ENCODE assay signal across 8 mouse cellular contexts in the genomic region with DNA sequence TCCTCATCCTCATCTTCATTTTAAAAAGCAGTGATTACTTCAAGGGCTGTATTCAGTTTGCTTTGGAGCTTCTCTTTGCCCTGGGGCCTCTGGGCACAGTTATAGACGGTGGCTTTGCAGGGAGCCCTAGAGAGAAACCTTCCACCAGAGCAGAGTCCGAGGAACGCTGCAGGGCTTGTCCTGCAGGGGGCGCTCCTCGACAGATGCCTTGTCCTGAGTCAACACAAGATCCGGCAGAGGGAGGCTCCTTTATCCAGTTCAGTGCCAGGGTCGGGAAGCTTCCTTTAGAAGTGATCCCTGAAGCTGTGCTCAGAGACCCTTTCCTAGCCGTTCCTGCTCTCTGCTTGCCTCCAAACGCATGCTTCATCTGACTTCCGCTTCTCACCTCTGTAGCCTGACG. TPM values are rescaled to one million over a fixed set of nuclear protein-coding genes. Genes with fewer than 3 reads are reported as not detected.
DNase-seq lines count a peak whose midpoint lies in the region; ATAC-seq and TF ChIP-seq lines count a peak whose summit lies in the region.

No protein-coding gene starts in this region.

- no peak for DNase-seq in Patski (ENCODE audit: low read depth, low spot score)
- peak; percentile 20 for DNase-seq in cerebellum, adult 11-12 months
- DNase-seq in forebrain, postnatal 0 days, result peak; percentile 64
- peak; percentile 86 to 91 for DNase-seq in heart, postnatal 36 days
- DNase-seq in layer of hippocampus, adult 8-10 months (ENCODE audit: low spot score in 2 of 2), result peak; percentile 44 to 79
- DNase-seq in lung, postnatal 14 days, result peak; percentile 85
- peak; percentile 60 for DNase-seq in right cerebral cortex, postnatal 25 days

- no peak overlapping the region for H3K27ac ChIP-seq in forebrain, postnatal 0 days (ENCODE audit: low read depth, low read length)

- TF ChIP-seq CTCF in Patski (IDR thresholded peaks at IDR 0.05), result no peak
- TF ChIP-seq CTCF in forebrain, postnatal 0 days (IDR thresholded peaks at IDR 0.05; ENCODE audit: low read depth), result peak; percentile 73

- H3K4me1 ChIP-seq in forebrain, postnatal 0 days (ENCODE audit: insufficient read depth), result peaks cover 5% of the 10 kb centered on the region; the same call in 1 of the 2 replicates

- H3K27me3 ChIP-seq in Patski, result no peaks in the 10 kb centered on the region
- H3K27me3 ChIP-seq in forebrain, postnatal 0 days (ENCODE audit: insufficient read depth, low read length), result peaks cover 11% of the 10 kb centered on the region; the same call in 1 of the 2 replicates

- H3K9ac ChIP-seq in forebrain, postnatal 0 days, result no peak overlapping the region

- in situ Hi-C loops in Patski (cut with MboI; ENCODE audit: low pct_unique_long_range_greater_than_20kb), result loop anchor here (5.0 to 10.0 kb wide), 3 partner anchors 261 to 511 kb away; no protein-coding TSS in a partner anchor

- H3K36me3 ChIP-seq in forebrain, postnatal 0 days (ENCODE audit: insufficient read depth), result no peaks in the 10 kb centered on the region

- WGBS in forebrain, postnatal 0 days, result 11% methylated on average over 11 of the region's 11 CpGs

- no peak overlapping the region for H3K4me3 ChIP-seq in forebrain, postnatal 0 days (ENCODE audit: low read depth, low read length)

- ATAC-seq in Patski, result peak; percentile 56
- ATAC-seq in forebrain, postnatal 0 days, result peak; percentile 58; the same call in 1 of the 2 replicates
- no peak for ATAC-seq in monocyte, adult 5-6 weeks (replicated peaks; ENCODE audit: insufficient number of reproducible peaks, low FRiP score, low TSS enrichment, poor library complexity, severe bottlenecking)

- H3K9me3 ChIP-seq in forebrain, postnatal 0 days (ENCODE audit: low read length), result no peaks in the 10 kb centered on the region

- no peak overlapping the region for H3K4me2 ChIP-seq in forebrain, postnatal 0 days (ENCODE audit: low read depth)

- POLR2A ChIA-PET in Patski (lab: Charles Lee), result no interaction called here

- intact Hi-C loops in heart, postnatal 36 days (cut with DNase I), result loop anchor here (5.0 kb wide), 4 partner anchors 153 to 433 kb away; no protein-coding TSS in a partner anchor

- CTCF ChIA-PET in Patski (lab: Charles Lee), result interaction anchor here (0.7 to 1.6 kb wide), 12 partner anchors 17 to 651 kb away, joined by 3 to 6 read pairs (median 4); no protein-coding TSS in a partner anchor

RNA-seq across cellular contexts. Expression of gene Cxcl12, which starts 5.5 kb away (rescaled TPM):
- polyA plus RNA-seq in Patski (2021), result 8.7 TPM
- total RNA-seq in forebrain, postnatal 0 days (2014; rRNA removed), result 26.5 and 32.0 TPM in 2 replicates
- 70.7 and 99.6 TPM in 2 replicates for polyA plus RNA-seq in forebrain, postnatal 0 days (2015; fragmentation: Nextera tagmentation; extraction: Ambion mirVana)
- 100 to 1,000 TPM in 1 of 2 experiments, 10 to 100 TPM in 1; 99.5 to 115 TPM for total RNA-seq in heart, postnatal 36 days (2021)
- total RNA-seq in layer of hippocampus, adult 8-10 months (2022), result 10 to 100 TPM; 39.9 to 55.6 (median 46.7) TPM
- not detected in 3 replicates for total RNA-seq in monocyte, adult 5-6 weeks (2017)

Comparison
In these comparisons a context has a peak if more than half of its experiments do, and no peak if none do; other contexts are left out.
1. RNA of gene Cxcl12, which starts 5.5 kb away (total RNA-seq): 99.5 to 115 TPM in heart, postnatal 36 days, 39.9 to 55.6 TPM in layer of hippocampus, adult 8-10 months and 26.5 to 32.0 TPM in forebrain, postnatal 0 days; not detected in monocyte, adult 5-6 weeks; every median in the first group is over 10 times any median in the second.